Mouse (Mus musculus) kidney, embryonic 16.5 days (tissue): ENCODE results near the gene Kif1b. TPM values are rescaled to one million over a fixed set of nuclear protein-coding genes. Genes with fewer than 3 reads are reported as not detected.
"Not testable (repeated sequence)": the region's sequence is repeated elsewhere in the genome, so short reads cannot be mapped to it uniquely, and the experiment has no call there.

Experiments used
- ATAC-seq: fragments of 200-750 bp; cut with Nextera tagmentation; 2 replicates; pipeline ENCODE4 v1.8.0; 2017; ENCODE audit warnings: moderate TSS enrichment; ENCODE audit not compliant: low FRiP score, low TSS enrichment
- H3K27ac ChIP-seq: fragments of 300-500 bp; sonication (generic); 2 replicates; pipeline ENCODE4 v1.5.1; 2014; ENCODE audit warnings: low read length
- H3K27me3 ChIP-seq: fragments of 300-500 bp; sonication (generic); 2 replicates; pipeline ENCODE4 v1.6.1; 2014; ENCODE audit warnings: low read length, control low read depth, mixed read lengths; ENCODE audit not compliant: insufficient read depth
- H3K36me3 ChIP-seq: fragments of 300-500 bp; sonication (generic); 2 replicates; pipeline ENCODE4 v1.6.1; 2014; ENCODE audit warnings: low read length, control low read depth, mixed read lengths; ENCODE audit not compliant: insufficient read depth
- H3K4me1 ChIP-seq: fragments of 300-500 bp; sonication (generic); 2 replicates; pipeline ENCODE4 v1.6.1; 2014; ENCODE audit warnings: low read length, control low read depth, mixed read lengths; ENCODE audit not compliant: insufficient read depth
- H3K4me2 ChIP-seq: fragments of 300-500 bp; sonication (generic); replicated peaks from 2 replicates; pipeline ENCODE4 v1.6.1; 2014; ENCODE audit warnings: low read depth, low read length
- H3K4me3 ChIP-seq: fragments of 300-500 bp; sonication (generic); 2 replicates; pipeline ENCODE4 v1.5.1; 2014; ENCODE audit warnings: mild to moderate bottlenecking, low read length
- H3K9ac ChIP-seq: fragments of 300-500 bp; sonication (generic); replicated peaks from 2 replicates; pipeline ENCODE4 v1.6.1; 2014; ENCODE audit warnings: low read length
- H3K9me3 ChIP-seq: fragments of 300-500 bp; sonication (generic); 2 replicates; pipeline ENCODE4 v1.6.1; 2016; ENCODE audit warnings: low read length, control low read depth
- WGBS: fragments of 180-500 bp; shearing (Covaris S2); extraction: QIAGEN DNeasy Blood & Tissue Kit; methylation state at CpG from one replicate; pipeline ENCODE4 v1.1.7; 2014; 5-methylcytosine and 5-hydroxymethylcytosine counted together
- polyA plus RNA-seq: library from polyadenylated mRNA; unstranded; fragments of >200 nt; fragmentation: Nextera tagmentation; extraction: Ambion mirVana; gene quantifications from 2 replicates; pipeline ENCODE4 v1.2.1, GENCODE M21; 2015

Kif1b gene
- polyA plus RNA-seq, 1 experiment from 2014 or later, result 25.7 TPM

DNA sequence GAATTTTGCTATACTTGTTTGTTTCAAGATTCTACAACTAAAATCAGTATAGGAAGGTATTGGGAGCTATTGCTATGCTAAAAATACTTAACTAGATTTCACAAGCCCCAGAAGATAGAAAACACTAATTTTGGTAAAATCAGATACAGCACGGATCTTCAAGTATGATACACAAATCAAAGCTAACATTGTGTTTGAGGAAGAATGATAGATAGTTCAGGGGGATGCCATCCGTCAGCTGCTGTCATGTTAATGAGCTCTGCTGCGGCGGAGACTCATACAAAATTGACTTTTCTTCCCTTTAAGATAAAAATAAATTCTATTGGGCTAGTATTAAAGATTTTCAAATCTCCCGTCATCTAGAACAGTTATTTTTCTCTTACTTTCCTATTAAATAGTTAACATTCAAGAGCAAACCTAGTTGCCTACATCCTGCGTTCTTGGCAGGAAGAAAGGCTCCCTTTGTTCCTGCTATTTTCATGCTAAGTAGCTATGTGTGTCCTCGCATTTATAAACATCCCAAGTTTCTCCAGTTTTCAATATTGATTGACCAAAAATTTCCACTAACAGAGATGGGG, 60.8 kb downstream of the Kif1b start:
- no peaks in the 10 kb centered on the region for H3K9me3 ChIP-seq
- no peak overlapping the region for H3K4me2 ChIP-seq
- H3K27ac ChIP-seq, result no peak overlapping the region
- ATAC-seq, result no peak
- H3K4me3 ChIP-seq, result no peak overlapping the region
- H3K9ac ChIP-seq, result no peak overlapping the region
- 80% methylated on average over 7 of the region's 7 CpGs for WGBS
- no peaks in the 10 kb centered on the region for H3K4me1 ChIP-seq
- H3K36me3 ChIP-seq, result peaks cover 32% of the 10 kb centered on the region
- H3K27me3 ChIP-seq, result no peaks in the 10 kb centered on the region

DNA sequence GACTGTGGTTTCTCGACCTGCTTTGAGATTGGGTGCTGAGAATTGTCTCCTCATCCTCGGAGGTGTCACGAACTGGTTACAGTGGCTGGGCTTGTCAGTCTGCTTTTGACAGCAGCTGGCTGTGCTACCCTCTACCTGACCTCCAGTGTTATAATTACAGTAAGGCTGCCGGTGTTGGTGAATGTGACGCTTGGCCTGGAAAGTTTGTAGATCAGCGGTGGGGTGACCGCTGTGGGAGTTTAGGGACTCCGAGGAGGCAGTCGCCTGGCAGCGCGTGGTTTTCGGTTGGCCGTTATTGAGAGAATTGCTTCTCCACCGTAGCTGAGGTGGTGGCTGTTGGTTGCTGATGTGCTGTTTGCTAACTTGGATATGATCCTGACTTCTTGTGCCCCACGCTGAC, 70.5 kb downstream of the Kif1b start:
- peaks cover 21% of the 10 kb centered on the region; the same call in 1 of the 2 replicates for H3K36me3 ChIP-seq
- 92% methylated on average over 15 of the region's 15 CpGs for WGBS
- no peak overlapping the region for H3K9ac ChIP-seq
- no peak for ATAC-seq
- no peaks in the 10 kb centered on the region for H3K27me3 ChIP-seq
- H3K4me2 ChIP-seq, result no peak overlapping the region
- H3K4me3 ChIP-seq, result no peak overlapping the region
- H3K27ac ChIP-seq, result no peak overlapping the region
- H3K9me3 ChIP-seq, result no peaks in the 10 kb centered on the region
- H3K4me1 ChIP-seq, result peaks cover 8% of the 10 kb centered on the region

DNA sequence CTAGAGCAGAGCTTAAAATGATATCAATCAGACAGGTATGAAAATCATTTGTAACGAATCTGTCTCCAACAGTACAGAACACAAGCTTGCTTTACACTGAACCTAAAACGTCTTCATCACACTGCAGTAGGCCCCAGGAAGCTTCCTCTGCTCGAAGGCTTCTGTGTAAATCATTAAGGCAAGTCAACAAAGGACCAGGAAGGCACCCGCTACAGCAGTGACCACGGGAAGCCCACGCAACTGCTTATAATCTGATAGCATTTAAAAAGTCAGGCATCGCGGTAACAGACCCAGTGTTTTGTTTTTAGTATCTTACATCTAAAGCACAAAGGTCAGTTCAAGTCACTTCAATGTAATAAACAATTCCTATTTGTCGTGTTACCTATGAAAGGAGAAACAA, 73.6 kb downstream of the Kif1b start:
- peaks cover 8% of the 10 kb centered on the region for H3K4me1 ChIP-seq
- peak overlapping the region; percentile 50 for H3K27ac ChIP-seq
- peaks cover 21% of the 10 kb centered on the region; the same call in 1 of the 2 replicates for H3K36me3 ChIP-seq
- peak; percentile 69; the same call in 1 of the 2 replicates for ATAC-seq
- H3K9me3 ChIP-seq, result no peaks in the 10 kb centered on the region
- no peaks in the 10 kb centered on the region for H3K27me3 ChIP-seq
- no peak overlapping the region for H3K4me3 ChIP-seq
- 10% methylated on average over 9 of the region's 9 CpGs for WGBS
- peak overlapping the region; percentile 18; the same call in 1 of the 2 replicates for H3K4me2 ChIP-seq
- 0 out of 2 replicates have a peak overlapping the region, but pooled peaks have one; percentile 48 for H3K9ac ChIP-seq

GRCm38 (mm10) chr4:149228682-149229081, 78.8 kb downstream of the Kif1b start:
- peaks cover 13% of the 10 kb centered on the region for H3K36me3 ChIP-seq
- WGBS, result 92% methylated on average over 3 of the region's 3 CpGs
- ATAC-seq, result not testable (repeated sequence)

GRCm38 (mm10) chr4:149228256-149228655, 79.2 kb downstream of the Kif1b start:
- no peak overlapping the region for H3K9ac ChIP-seq
- ATAC-seq, result no peak
- H3K27ac ChIP-seq, result no peak overlapping the region
- H3K4me2 ChIP-seq, result no peak overlapping the region
- H3K27me3 ChIP-seq, result no peaks in the 10 kb centered on the region
- no peaks in the 10 kb centered on the region for H3K4me1 ChIP-seq
- H3K4me3 ChIP-seq, result no peak overlapping the region
- WGBS, result 88% methylated on average over 3 of the region's 3 CpGs
- no peaks in the 10 kb centered on the region for H3K9me3 ChIP-seq
- H3K36me3 ChIP-seq, result peaks cover 16% of the 10 kb centered on the region

More at GRCm38 (mm10) chr4:149228682-149229081, 78.8 kb downstream of the Kif1b start:
- not testable (repeated sequence) for H3K27ac ChIP-seq, H3K4me3 ChIP-seq, H3K27me3 ChIP-seq, H3K9me3 ChIP-seq, H3K4me1 ChIP-seq, H3K4me2 ChIP-seq, H3K9ac ChIP-seq

GRCm38 (mm10) chr4:149226311-149226710, 81.2 kb downstream of the Kif1b start:
- no peak overlapping the region for H3K27ac ChIP-seq
- H3K36me3 ChIP-seq, result peaks cover 27% of the 10 kb centered on the region
- H3K4me1 ChIP-seq, result no peaks in the 10 kb centered on the region
- H3K4me3 ChIP-seq, result no peak overlapping the region
- H3K27me3 ChIP-seq, result no peaks in the 10 kb centered on the region
- ATAC-seq, result no peak
- no peak overlapping the region for H3K9ac ChIP-seq
- no peaks in the 10 kb centered on the region for H3K9me3 ChIP-seq
- WGBS, result 72% methylated on average over 3 of the region's 3 CpGs
- no peak overlapping the region for H3K4me2 ChIP-seq

DNA sequence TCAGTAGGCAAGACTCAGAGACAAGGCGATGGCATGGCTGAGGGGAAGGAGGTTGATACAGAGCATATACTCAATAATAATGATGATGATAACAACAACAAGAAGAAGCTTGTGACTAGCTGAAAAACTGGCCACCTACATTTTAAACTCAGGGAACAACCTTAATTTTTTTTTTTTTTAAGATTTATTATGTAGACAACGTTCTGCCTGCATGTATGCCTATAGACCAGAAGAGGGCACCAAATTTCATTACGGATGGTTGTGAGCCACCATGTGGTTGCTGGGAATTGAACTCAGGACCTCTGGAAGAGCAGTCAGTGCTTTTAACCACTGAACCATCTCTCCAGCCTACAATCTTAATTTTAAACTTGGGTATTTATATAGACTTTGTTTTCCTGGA, 84.0 kb downstream of the Kif1b start:
- Histone ChIP-seq H3K9me3 (no peaks in the 10 kb centered on the region), H3K27me3 (no peaks in the 10 kb centered on the region), H3K36me3 (peaks cover 34% of the 10 kb centered on the region), H3K4me1 (peaks cover 10% of the 10 kb centered on the region; the same call in 1 of the 2 replicates), H3K4me2 (no peak overlapping the region), H3K4me3 (no peak overlapping the region), H3K27ac (no peak overlapping the region), H3K9ac (no peak overlapping the region)
- ATAC-seq, result no peak
- WGBS, result 93% methylated on average over 3 of the region's 3 CpGs

GRCm38 (mm10) chr4:149220481-149220880, 87.0 kb downstream of the Kif1b start:
- Histone ChIP-seq H3K9ac (no peak overlapping the region), H3K4me2 (no peak overlapping the region), H3K4me1 (peaks cover 10% of the 10 kb centered on the region; the same call in 1 of the 2 replicates), H3K9me3 (no peaks in the 10 kb centered on the region), H3K4me3 (no peak overlapping the region), H3K27me3 (no peaks in the 10 kb centered on the region), H3K36me3 (peaks cover 32% of the 10 kb centered on the region), H3K27ac (peak overlapping the region; percentile 33; the same call in 1 of the 2 replicates)
- no peak for ATAC-seq
- 68% methylated on average over 17 of the region's 17 CpGs for WGBS

GRCm38 (mm10) chr4:149220042-149220473, 87.4 kb downstream of the Kif1b start:
- peak; percentile 57; the same call in 1 of the 2 replicates for ATAC-seq
- H3K27ac ChIP-seq, result peak overlapping the region; percentile 33; the same call in 1 of the 2 replicates
- no peak overlapping the region for H3K4me3 ChIP-seq
- H3K4me2 ChIP-seq, result no peak overlapping the region
- peaks cover 10% of the 10 kb centered on the region; the same call in 1 of the 2 replicates for H3K4me1 ChIP-seq
- H3K9me3 ChIP-seq, result no peaks in the 10 kb centered on the region
- no peak overlapping the region for H3K9ac ChIP-seq
- peaks cover 35% of the 10 kb centered on the region for H3K36me3 ChIP-seq
- whole genome bisulfite sequencing, result 33% methylated on average over 5 of the region's 5 CpGs
- H3K27me3 ChIP-seq, result no peaks in the 10 kb centered on the region

GRCm38 (mm10) chr4:149219401-149220041, 88.0 kb downstream of the Kif1b start:
- peaks cover 35% of the 10 kb centered on the region for H3K36me3 ChIP-seq
- no peak for ATAC-seq
- WGBS, result 65% methylated on average over 12 of the region's 12 CpGs
- peaks cover 10% of the 10 kb centered on the region; the same call in 1 of the 2 replicates for H3K4me1 ChIP-seq
- H3K9me3 ChIP-seq, result no peaks in the 10 kb centered on the region
- H3K4me2 ChIP-seq, result no peak overlapping the region
- no peak overlapping the region for H3K9ac ChIP-seq
- no peak overlapping the region for H3K27ac ChIP-seq
- no peaks in the 10 kb centered on the region for H3K27me3 ChIP-seq
- no peak overlapping the region for H3K4me3 ChIP-seq
